Mouse (Mus musculus) effector memory CD4-positive, alpha-beta T cell, adult 5 months (primary cell): ENCODE data around the gene Zfp110. TPM values are rescaled to one million over a fixed set of nuclear protein-coding genes. Genes with fewer than 3 reads are reported as not detected.

Experiments used
- polyA plus RNA-seq: library from polyadenylated mRNA; unstranded; fragments of 100-300 nt; shearing (Covaris generic); gene quantifications from one replicate; pipeline ENCODE4 v1.2.1, GENCODE M21; 2017

The Zfp110 gene
- polyA plus RNA-seq: 91.6 TPM

GRCm38 (mm10) chr7:12834162-12835120 lies at the start of gene Zfp110:
TSS of gene Zfp110 (plus strand) at chr7:12834761.

DNA sequence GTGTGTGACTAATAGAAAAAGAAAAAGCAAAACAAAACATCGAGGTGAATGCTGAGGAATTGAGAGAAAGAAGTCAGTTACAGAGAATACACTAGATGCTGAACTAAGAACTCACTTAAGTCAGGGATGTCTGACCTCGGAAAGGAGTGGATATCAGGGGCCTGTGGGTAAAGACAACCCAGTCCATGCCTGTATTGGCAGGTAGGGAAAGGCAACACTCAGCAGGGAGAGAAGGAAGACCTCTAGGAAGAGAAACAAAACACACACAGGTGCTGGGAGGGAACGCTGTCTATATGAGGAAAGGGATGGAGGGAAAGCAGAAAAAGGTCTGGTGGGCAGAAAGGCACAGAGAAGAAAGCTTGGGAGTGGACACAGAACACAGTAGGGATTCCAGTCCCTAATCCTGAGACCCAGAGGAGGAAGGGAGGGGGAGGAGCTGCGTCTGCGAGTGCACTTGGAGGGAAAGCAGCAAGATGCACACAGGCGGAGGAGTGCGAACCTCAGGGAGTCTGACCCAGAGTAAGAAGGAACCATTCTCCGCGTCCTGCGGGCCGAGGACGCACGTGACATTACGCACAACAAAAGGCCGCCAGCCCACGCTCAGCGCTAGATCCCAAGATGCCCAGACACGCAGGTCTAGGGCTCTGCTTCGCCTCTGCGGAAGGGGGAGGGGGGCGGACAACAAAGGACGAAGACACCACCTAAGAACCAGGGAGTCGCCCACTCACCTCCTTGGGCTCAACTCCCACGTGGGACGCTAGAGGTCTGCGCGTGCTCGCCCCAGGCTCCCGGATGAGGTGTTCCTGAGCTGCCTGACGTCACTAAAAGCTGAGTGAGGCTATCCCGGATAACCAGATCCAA lies 31.5 kb upstream of the Zfp110 start, which contains the start of gene Zscan18:
Gene Zscan18, minus strand, starts transcription at position 770 of the 861 bp plus-strand sequence.

GRCm38 (mm10) chr7:12818521-12819295 lies 15.9 kb upstream of the Zfp110 start, which contains the start of gene Zfp329:
TSS of gene Zfp329 (minus strand) at chr7:12818858.

DNA sequence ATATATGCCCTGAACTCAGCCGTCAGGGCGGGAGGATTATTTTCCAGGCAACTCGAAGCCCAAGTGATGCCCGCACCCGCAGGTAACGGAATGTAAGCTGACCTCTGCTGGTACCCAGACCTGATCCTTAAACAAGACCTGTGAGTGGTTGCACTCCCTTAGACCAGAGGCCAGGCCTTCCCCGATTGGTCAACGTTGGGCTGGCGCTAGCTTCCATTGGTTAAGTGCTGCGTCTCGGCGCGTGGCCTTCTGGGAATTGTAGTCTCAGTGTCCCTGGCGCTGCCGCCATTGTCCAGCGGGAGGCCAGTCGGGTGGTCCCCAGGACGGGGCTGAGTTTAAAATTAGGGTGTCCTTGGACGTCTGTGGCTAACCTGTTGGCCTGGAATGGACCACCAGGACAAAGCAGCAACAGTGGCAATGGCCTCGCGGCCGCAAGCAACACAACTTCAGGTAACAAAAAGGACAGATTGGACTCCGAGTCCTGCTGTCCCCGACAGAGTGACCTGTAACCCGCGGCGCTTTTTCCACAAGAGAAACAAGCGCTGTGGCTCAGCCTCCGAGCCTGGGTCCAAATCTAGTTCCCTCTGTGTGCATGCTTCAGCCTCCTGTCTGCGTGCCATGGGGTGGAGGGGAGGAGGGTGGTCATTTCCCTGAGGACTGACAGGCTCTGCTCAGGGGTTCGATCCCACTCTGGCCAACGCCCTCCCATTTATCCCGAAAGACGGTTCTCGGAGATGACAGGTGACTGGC lies 46.5 kb downstream of the Zfp110 start, which contains the start of gene Zfp128:
Gene Zfp128, plus strand, starts transcription at position 267 of the 750 bp plus-strand sequence.

GRCm38 (mm10) chr7:12897655-12898410 lies 63.3 kb downstream of the Zfp110 start, which contains the start of gene Zscan22:
TSS of gene Zscan22 (plus strand) at chr7:12897815.

Other genes starting within 250 kb of the Zfp110 start
- 0.05 TPM for gene Vmn2r53, start 226.0 kb upstream of the Zfp110 start, polyA plus RNA-seq
- not detected for gene Vmn2r54, start 194.4 kb upstream of the Zfp110 start, polyA plus RNA-seq
- gene Vmn2r55, start 149.8 kb upstream of the Zfp110 start, polyA plus RNA-seq: not detected
- gene Vmn2r56, start 99.8 kb upstream of the Zfp110 start, polyA plus RNA-seq: not detected
- gene Zscan18, start 31.1 kb upstream of the Zfp110 start, polyA plus RNA-seq: 12.5 TPM
- gene Zfp329, start 15.9 kb upstream of the Zfp110 start, polyA plus RNA-seq: 7.6 TPM
- 0.42 TPM for gene Zfp128, start 46.4 kb downstream of the Zfp110 start, polyA plus RNA-seq
- gene Zscan22, start 63.1 kb downstream of the Zfp110 start, polyA plus RNA-seq: 5.2 TPM
- gene Rps5, start 87.5 kb downstream of the Zfp110 start, polyA plus RNA-seq: 1,062 TPM
- gene Rnf225, start 92.7 kb downstream of the Zfp110 start, polyA plus RNA-seq: not detected
- 0.60 TPM for gene Zfp324, start 131.1 kb downstream of the Zfp110 start, polyA plus RNA-seq
- gene Zfp446, start 143.1 kb downstream of the Zfp110 start, polyA plus RNA-seq: 3.5 TPM
- 0.21 TPM for gene Slc27a5, start 163.4 kb downstream of the Zfp110 start, polyA plus RNA-seq
- 106 TPM for gene Trim28, start 164.4 kb downstream of the Zfp110 start, polyA plus RNA-seq
- 6.3 TPM for gene Zbtb45, start 175.3 kb downstream of the Zfp110 start, polyA plus RNA-seq
- 163 TPM for gene Chmp2a, start 200.0 kb downstream of the Zfp110 start, polyA plus RNA-seq
- gene Ube2m, start 203.5 kb downstream of the Zfp110 start, polyA plus RNA-seq: 133 TPM
- 0.09 TPM for gene Mzf1, start 220.0 kb downstream of the Zfp110 start, polyA plus RNA-seq